Mouse (Mus musculus) liver, adult 2 months (tissue): ENCODE data around the gene Notch4.

Experiments used
- CTCF ChIP-seq: fragments of 200-500 bp; IDR thresholded peaks from 2 replicates; pipeline ENCODE4 v1.5.1; 2011; ENCODE audit warnings: low read depth, low read length, control low read depth
- POLR2A ChIP-seq: fragments of 200-500 bp; IDR thresholded peaks from 2 replicates; pipeline ENCODE4 v1.6.1; 2011; ENCODE audit warnings: low read length, control low read depth; ENCODE audit not compliant: insufficient read depth; ENCODE audit errors: extremely low read depth

DNA sequence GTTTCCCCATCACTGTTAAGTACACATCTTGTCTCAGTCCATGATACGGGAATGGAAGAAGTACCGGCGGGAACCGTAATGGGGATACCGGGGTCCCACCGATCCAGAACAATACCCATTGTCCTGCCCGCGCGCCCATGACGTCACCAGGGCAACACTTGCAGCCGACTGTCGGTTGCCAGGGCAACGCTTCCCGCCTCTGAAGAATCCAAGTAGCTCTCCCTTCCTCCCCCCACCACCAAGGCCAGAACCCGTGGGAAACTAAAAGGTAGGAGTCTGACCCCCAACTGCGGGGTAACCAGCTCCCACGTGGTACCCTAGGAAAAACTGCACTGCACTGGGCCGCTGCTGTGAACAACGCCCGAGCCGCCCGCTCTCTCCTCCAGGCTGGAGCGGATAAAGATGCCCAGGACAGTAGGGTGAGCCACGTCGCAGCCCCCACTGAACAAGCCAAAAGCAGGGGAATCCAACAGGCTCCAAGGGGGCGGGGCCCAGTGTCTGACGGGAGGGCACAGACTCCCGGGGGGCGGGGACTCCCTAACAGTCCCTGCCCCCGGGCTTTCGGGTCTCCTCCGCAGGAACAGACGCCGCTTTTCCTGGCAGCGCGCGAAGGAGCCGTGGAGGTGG is 22.8 kb downstream of the Notch4 start:
- TF ChIP-seq CTCF, result no peak
- TF ChIP-seq POLR2A, result no peak
